Mouse (Mus musculus) retina, postnatal 7 days (tissue): ENCODE results near the gene Krtap5-1.
"Not testable (repeated sequence)": the region's sequence is repeated elsewhere in the genome, so short reads cannot be mapped to it uniquely, and the experiment has no call there.

Experiments
- DNase-seq: peaks from one replicate; pipeline ENCODE4 v3.0.0-alpha.2; 2012; ENCODE audit warnings: low read depth, low spot score

Gene Krtap5-1

GRCm38 (mm10) chr7:142303249-142303648 lies 6.3 kb upstream of the Krtap5-1 start, which contains the start of gene Krtap5-4:
Krtap5-4 (plus strand) TSS chr7:142303549.
- DNase-seq: no peak

- DNase-seq: not testable (repeated sequence)
Observed at GRCm38 (mm10) chr7:142296108-142296507, 810 bp downstream of the Krtap5-1 start.

- no peak for DNase-seq
Observed at GRCm38 (mm10) chr7:142295418-142295817, 1.5 kb downstream of the Krtap5-1 start.

GRCm38 (mm10) chr7:142293851-142294250 lies 3.1 kb downstream of the Krtap5-1 start:
- peak; percentile 28 for DNase-seq

GRCm38 (mm10) chr7:142285910-142286612 lies 10.9 kb downstream of the Krtap5-1 start:
- DNase-seq: not testable (repeated sequence)

GRCm38 (mm10) chr7:142285130-142285835 lies 11.6 kb downstream of the Krtap5-1 start:
- DNase-seq: peak; percentile 11

- DNase-seq: peak; percentile 97
Observed at GRCm38 (mm10) chr7:142284615-142285080, 12.3 kb downstream of the Krtap5-1 start.

GRCm38 (mm10) chr7:142284023-142284591 lies 12.8 kb downstream of the Krtap5-1 start:
- DNase-seq: peak; percentile 16

- DNase-seq: not testable (repeated sequence)
Observed at GRCm38 (mm10) chr7:142282847-142283246, 14.1 kb downstream of the Krtap5-1 start.

GRCm38 (mm10) chr7:142279291-142279690 lies 17.6 kb downstream of the Krtap5-1 start:
- not testable (repeated sequence) for DNase-seq

GRCm38 (mm10) chr7:142278183-142278582 lies 18.7 kb downstream of the Krtap5-1 start:
- DNase-seq: peak; percentile 35

GRCm38 (mm10) chr7:142274263-142274662 lies 22.7 kb downstream of the Krtap5-1 start, which contains the start of gene Gm4559:
Gm4559 (minus strand) TSS chr7:142274363.
- not testable (repeated sequence) for DNase-seq

- not testable (repeated sequence) for DNase-seq
Observed at GRCm38 (mm10) chr7:142258254-142258653, 38.7 kb downstream of the Krtap5-1 start, which contains the start of gene Gm2431. Gm2431 (minus strand) TSS chr7:142258354.

- peak; percentile 23 for DNase-seq
Observed at GRCm38 (mm10) chr7:142255517-142255916, 41.4 kb downstream of the Krtap5-1 start.

GRCm38 (mm10) chr7:142249824-142250223 lies 47.1 kb downstream of the Krtap5-1 start:
- peak; percentile 28 for DNase-seq
